Mouse (Mus musculus): ENCODE measurements around the gene Aldh8a1.

Gene Aldh8a1

GRCm38 (mm10) chr10:21376682-21377473, at the start of gene Aldh8a1:
Aldh8a1 (plus strand) TSS chr10:21377291.
- DNase-seq = no peak

- DNase-seq = no peak
These were observed 49.4 kb upstream of the Aldh8a1 start for GRCm38 (mm10) chr10:21327605-21328135.

GRCm38 (mm10) chr10:21334349-21335105, 42.6 kb upstream of the Aldh8a1 start:
- no peak for DNase-seq

DNA sequence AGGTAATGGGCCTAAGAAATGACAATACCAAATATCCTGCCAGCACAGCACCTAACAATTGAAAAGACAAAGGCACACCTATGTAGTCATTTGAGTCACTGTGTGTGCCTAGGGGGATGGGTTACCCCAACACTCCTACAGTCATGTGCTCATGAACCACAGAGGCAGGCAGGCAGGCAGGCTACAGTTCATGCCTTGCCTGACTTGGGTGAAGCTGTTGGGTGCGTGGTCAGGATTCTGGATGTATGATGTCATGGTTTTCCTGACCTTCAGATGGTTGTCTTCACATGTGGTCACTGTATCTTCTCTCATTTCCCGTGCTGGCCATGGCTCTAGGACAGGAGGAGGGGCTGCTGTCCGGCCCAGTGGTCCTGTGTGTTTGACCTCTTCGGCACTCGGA, 41.6 kb upstream of the Aldh8a1 start:
- no peak for DNase-seq

- peak; percentile 25 for DNase-seq
These were observed 39.9 kb upstream of the Aldh8a1 start for GRCm38 (mm10) chr10:21337191-21337590.

DNA sequence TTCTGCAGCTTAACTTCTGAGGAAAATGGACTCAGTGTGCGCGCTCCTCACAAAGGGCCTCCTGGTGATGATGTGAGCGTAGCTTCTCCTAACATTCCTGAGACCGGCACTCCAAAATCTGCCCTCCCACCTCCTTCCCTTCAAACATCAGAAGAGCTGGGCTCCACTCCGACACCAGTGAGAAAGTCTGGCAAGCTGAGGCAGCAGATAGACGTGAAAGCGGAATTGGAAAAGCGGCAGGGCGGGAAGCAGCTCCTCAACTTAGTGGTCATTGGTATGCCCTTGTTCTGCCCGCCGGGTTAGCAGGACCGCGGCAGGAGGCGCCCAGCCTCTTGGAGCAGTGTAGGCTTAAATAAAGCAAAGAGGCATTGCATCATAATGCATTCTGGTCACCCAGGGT, 35.4 kb upstream of the Aldh8a1 start:
- DNase-seq = no peak

- no peak for DNase-seq
These were observed 34.6 kb upstream of the Aldh8a1 start for GRCm38 (mm10) chr10:21342331-21343005.

DNA sequence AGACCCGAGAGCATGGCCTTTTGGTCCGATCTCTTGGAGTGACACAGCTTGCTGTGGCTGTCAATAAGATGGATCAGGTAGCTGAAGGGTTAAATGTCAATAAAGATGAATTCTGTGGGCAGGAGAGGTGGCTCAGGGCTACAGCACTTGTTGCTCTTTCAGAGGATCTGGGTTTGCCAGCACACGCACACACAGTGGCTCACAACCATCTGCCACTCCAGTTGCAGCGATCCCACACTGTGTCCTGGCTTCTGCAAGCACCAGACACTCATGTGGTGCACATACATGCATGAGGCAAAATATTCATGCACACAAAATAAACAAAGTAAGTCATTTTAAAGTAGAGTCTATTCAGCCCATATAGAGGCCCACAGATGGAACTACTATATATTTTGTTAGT, 29.8 kb upstream of the Aldh8a1 start:
- no peak for DNase-seq

- no peak for DNase-seq
These were observed 27.6 kb upstream of the Aldh8a1 start for GRCm38 (mm10) chr10:21349449-21349848.

- DNase-seq = no peak
These were observed 27.1 kb upstream of the Aldh8a1 start for GRCm38 (mm10) chr10:21349946-21350345.

DNA sequence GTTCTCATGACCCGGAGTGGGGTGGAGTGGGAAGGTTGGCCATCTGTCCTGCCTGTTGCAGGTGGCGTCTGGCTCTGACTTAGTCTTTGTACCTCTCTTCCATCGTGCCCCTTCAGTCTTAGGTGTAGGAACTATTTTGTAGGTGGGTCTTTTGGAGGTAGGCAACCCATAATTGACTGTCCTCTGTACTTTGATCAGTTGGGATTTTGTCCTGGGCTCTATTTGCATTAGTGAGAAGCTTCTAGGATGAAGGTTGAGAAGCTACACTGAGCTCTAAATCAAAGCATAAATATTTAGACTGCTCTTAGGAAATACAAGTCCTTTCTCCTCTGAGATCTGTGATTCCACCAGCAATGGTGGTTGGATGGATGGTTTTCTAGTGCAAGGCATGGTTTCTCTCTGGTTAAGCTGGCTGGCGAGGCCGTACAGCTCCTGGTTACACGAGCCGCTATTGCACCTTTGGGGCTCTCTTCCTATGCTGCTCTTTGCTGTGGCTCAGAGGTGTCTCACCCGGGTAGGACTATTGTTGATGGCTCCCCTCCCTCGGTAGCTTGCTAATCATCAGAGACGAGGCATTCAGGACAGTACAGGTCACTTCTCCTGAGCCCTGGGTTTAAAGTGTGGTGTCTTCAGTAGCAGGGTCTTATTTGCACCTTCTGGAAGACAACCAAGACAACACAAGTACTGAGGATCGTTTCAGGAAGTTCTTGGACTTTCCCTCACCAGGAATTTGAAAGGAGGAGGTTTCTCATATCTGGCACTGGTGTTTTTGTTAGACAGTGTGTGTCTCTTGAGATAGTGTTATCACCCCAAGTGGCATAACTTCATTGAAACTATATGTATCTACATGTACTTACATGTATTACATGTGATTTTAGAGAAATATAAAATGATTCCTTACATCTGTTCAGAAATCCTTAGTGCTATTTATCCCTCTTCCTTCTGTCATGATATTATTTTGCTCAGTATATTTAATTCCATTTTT, 26.3 kb upstream of the Aldh8a1 start:
- no peak for DNase-seq

DNA sequence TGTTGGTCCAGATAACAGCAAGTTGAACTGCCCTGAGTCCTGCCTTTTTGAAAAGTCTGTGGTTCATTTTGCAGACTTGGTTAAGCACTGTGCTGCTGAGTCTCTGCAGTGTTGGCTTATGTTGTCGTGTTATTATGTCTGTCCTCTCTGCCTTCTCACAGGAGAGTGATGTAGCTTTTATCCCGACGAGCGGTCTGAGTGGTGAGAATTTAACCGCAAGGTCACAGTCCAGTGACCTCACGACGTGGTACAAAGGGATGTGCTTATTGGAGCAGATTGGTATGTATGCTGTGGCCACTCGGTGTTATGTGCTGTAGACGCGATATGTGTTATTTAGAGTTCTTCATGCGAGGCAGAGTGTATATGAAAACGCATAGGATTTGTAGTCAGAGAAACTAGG, 25.3 kb upstream of the Aldh8a1 start:
- DNase-seq = no peak

DNA sequence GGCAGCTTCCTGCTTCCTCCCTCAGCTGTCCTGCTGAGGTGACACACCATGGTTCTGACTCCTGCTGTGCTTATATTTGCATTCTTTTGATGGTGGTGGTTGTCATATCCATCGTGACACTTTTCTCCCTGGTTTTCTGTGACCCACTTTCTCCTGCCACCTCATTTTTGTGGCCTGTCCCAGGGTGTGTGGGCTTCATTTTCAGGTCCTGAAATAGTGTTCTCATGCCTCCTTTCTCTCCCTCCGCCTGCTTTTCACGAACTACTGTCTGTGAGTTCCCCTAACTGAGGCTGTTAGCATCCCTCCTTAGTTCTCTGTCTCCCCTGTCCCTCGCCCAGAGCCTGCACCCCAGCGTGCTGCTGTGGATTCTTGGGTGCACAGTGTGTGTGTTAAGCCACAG, 23.2 kb upstream of the Aldh8a1 start:
- DNase-seq = no peak

DNA sequence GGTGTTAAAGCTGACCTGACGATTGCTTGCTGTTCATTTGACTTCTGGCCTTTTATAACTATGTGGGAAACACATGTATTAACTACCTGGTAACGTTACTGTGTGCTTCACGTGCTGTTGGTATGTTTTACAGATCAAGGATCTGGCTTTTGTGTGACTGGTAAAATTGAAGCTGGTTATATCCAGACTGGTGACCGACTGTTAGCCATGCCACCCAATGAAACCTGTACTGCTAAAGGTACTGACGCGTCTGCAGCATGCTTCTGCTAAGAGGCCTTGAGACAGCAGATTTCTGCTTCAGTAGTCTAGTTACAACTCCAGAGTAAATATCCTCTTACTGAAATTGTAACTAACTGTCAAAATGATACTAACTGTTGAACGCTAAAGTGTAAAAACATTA, 22.6 kb upstream of the Aldh8a1 start:
- no peak for DNase-seq

GRCm38 (mm10) chr10:21357986-21358385, 19.1 kb upstream of the Aldh8a1 start:
- no peak for DNase-seq

GRCm38 (mm10) chr10:21359086-21359485, 18.0 kb upstream of the Aldh8a1 start:
- no peak for DNase-seq

- DNase-seq = no peak
These were observed 15.2 kb upstream of the Aldh8a1 start for GRCm38 (mm10) chr10:21361871-21362270.

- DNase-seq = no peak
These were observed 13.8 kb upstream of the Aldh8a1 start for GRCm38 (mm10) chr10:21363297-21363696.

DNA sequence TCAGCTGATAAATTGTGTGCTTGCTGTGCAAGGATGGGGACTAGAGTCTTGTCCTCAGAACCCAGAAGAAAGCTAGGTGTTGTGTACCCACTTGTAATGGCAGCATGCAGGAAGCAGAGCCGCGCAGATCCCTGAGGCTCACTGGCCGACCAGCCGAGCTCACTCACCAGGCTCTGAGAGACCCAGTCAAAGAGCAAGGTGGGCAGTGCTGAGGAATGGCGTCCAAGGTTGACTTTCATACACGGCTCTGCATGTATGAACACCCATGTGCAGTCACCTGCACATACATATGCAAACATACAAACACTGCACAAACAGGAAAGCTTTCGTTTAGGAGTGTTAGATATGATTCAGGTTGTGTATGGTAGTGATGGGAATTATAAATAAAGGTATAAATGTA, 12.1 kb upstream of the Aldh8a1 start:
- DNase-seq = no peak

- DNase-seq = no peak
These were observed 11.2 kb upstream of the Aldh8a1 start for GRCm38 (mm10) chr10:21365897-21366296.

- no peak for DNase-seq
These were observed 10.6 kb upstream of the Aldh8a1 start for GRCm38 (mm10) chr10:21366471-21366870.

DNA sequence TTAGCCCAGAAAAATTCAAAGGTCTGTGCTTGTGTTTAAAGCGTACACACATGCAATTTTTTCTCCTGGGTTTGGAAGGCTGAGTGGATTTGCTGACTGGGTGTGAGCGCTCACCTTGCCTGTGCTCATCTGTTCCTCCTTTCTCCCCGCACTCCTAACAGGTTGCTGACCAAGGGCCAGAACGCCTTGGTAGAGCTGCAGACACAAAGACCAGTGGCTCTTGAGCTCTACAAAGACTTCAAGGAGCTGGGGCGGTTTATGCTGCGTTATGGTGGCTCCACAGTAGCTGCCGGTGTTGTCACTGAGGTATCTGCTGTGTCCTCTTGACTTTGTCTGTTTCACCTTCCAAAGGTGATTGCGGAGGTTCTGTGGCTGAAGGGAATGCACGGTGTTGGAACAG, 9.6 kb upstream of the Aldh8a1 start:
- DNase-seq = no peak
